Mouse (Mus musculus) T-helper 2 cell (primary cell): ENCODE measurements around the gene Tctex1d4.

Source experiments
- in situ Hi-C: fragments of 300-600 bp; cut with MboI, MseI; formaldehyde crosslinking; loops from one replicate; pipeline ENCODE4 v1.15.1; 2025; ENCODE audit warnings: high pct_unique_total_duplicates

Gene Tctex1d4

DNA sequence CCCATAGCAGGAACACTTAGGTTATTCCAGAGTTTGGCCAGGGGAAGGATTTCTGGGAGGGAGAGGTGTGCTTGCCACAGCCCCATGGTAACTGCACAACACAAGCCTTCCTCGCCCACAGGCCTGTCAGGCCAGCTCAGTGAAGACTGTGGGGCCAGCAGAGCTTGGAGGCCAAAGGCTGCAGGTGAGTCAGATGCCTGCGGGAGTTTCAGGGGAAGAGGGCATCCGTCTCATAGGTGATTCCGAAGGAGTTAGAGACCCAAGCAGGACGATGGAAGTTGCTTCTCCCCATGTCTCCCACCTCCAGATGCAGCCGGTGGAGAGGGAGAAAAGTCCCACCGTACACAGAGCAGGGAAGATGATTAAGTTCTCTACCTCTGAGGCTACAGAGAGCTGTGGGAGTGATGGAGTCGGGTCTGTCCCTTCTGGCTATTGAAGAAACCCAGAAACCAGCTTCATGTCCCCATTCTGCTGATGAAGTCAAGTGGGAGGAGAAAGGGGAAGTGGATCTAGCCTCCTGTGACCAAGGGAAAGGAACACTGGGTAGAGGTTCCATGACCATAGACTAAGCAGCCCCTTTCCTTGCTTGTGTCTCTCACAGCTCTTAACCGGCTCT, at the start of gene Tctex1d4:
Gene Tctex1d4 (plus strand): TSS at position 120 of the 616 bp plus-strand sequence.
- in situ Hi-C loops: no loop called here

- in situ Hi-C loops: loop anchor here (10.0 kb wide), 1 partner anchor 227 kb away; no protein-coding TSS in a partner anchor
Measured at GRCm38 (mm10) chr4:117087948-117088640, 38.5 kb upstream of the Tctex1d4 start.

DNA sequence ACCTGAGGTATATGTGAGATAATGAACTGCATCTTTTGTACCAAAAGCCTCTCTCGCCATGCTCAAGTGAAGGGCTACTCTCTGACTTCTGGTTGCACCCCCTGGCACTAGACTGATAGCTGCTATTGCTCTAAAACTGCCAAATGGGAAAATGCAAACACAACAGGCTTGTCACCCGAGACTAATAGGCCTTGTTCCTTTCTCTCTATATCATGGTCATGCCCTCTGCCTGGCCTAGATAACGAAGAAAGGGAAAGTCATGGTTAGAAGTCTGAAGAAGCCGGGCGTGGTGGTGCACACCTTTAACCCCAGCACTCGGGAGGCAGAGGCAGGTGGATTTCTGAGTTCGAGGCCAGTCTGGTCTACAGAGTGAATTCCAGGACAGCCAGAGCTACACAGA, 36.0 kb upstream of the Tctex1d4 start:
- in situ Hi-C loops: no loop called here

DNA sequence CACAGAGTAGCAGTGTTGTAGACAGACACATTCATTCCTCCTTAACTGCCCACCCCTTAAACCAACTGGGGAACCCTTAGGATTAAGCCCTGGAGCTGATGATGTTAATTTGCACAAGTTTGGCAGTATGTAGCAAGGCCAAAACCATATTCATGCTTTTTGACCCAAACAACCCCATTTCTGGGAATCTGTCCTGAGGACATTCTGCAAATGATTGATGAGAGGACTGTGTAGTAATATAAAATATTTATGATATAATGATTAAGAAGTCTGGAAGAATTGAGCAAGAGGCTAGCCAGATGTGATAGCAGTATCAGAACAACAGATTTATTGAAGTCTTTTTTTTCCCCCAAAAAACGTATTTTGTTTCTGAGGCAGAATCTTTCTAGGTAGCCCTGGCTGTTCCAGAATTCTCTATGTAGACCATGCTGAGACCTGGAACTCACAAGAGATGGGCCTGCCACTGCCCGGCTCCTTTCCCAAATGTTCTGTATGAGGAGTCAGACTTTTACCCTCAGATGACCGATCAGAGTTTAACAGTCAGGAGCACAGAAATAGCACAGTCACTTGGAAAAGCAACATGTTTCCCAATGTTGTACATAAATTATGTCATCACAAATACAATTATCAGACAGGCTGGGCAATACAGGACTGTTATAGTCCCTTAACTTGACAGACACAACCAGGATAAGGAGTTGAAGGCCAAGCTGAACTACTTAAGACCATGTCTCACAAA, 31.8 kb upstream of the Tctex1d4 start:
- in situ Hi-C loops: no loop called here

GRCm38 (mm10) chr4:117095551-117096452, 30.8 kb upstream of the Tctex1d4 start, which contains the start of gene Ptch2:
TSS of gene Ptch2 (plus strand) at chr4:117096075.
- in situ Hi-C loops: no loop called here

GRCm38 (mm10) chr4:117096666-117097065, 29.9 kb upstream of the Tctex1d4 start:
- in situ Hi-C loops: no loop called here

DNA sequence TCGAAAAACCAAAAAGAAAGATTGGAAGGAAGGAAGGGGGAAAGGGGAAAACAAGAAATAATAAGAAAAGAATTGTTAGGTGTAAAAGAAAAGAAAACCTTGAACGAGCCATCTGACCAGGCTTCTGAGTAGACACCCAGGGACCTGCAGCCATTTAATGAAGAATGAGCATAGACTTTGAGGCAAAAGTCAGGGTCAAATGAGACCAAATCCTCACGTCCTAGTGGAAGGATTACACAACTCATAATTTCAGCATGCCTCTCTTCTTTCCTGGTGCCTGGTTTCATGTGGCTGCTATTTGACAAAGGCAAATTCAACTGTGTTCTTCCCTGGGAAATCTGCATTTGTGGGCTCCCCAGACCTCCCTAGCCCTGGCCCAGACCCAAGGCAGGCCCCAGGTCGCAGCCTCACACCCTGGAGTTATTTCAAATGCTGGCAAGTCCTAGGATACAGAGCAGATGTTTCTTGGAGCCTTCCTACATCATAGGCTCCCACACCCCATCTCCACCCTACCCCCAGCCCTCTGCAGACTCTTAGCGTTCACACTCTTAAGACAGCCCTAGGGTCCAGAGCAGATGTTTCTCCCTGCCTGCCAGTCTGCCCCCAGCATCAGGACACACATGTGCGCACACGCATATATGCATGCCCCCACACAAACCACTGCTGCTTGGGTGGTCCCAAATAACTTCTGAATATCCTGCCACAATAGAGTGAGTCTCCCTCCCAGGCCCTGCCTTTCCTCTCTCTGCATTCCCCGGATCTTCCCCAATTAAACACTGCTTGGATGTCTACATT, 28.4 kb upstream of the Tctex1d4 start:
- in situ Hi-C loops: no loop called here

GRCm38 (mm10) chr4:117098764-117099036, 27.9 kb upstream of the Tctex1d4 start:
- in situ Hi-C loops: no loop called here

GRCm38 (mm10) chr4:117100036-117100435, 26.6 kb upstream of the Tctex1d4 start:
- in situ Hi-C loops: no loop called here

DNA sequence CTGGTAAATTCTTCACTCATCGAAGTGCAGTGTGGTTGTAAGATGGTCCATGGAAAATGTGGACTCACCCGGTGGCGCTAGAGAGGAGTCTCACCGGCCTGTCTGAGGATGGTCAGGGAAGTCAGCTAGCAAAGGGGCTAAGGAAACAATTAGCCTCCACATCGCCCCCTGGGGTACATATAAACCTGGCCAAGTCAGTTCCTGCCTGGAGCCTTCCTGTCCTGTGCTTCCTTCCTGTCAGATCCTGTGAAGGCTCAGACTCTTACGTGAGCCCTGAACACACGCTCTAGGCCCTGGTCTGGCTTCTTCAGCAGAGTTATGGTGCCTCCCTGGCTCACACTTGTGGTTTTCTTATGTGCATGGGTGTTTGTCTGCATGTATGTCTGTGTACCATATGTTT, 25.4 kb upstream of the Tctex1d4 start:
- in situ Hi-C loops: no loop called here

DNA sequence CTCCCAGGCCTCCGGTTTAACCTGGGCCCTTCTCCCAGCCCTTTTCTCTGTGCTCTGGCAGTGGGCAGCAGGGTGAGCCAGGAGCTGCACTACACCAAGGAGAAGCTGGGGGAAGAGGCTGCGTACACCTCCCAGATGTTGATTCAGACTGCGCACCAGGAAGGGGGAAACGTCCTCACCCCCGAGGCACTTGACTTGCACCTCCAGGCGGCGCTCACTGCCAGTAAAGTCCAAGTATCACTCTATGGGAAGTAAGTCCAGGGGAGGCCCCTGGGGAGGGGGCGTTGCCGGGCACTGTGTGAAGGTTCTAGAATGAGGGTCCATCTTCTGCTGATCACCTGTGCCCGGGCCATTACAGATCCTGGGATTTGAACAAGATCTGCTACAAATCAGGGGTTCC, 21.9 kb upstream of the Tctex1d4 start:
- in situ Hi-C loops: no loop called here

DNA sequence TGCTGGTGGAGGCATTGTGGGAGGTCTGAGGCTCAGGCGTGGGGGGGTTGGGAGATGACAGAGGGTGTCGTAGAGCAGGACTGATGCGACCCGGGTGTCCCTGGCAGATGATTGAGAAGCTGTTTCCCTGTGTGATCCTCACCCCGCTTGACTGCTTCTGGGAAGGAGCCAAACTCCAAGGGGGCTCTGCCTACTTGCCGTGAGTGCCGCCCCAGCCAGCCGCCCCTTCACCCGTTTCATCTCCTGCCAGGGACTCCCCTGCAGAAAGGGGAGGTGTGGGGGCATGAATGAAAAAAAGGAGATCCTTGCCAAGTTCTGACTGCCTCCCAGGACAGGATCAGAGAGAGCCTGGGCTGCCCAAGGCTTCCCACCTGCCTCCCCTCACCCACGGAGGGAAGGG, 21.5 kb upstream of the Tctex1d4 start:
- in situ Hi-C loops: no loop called here

DNA sequence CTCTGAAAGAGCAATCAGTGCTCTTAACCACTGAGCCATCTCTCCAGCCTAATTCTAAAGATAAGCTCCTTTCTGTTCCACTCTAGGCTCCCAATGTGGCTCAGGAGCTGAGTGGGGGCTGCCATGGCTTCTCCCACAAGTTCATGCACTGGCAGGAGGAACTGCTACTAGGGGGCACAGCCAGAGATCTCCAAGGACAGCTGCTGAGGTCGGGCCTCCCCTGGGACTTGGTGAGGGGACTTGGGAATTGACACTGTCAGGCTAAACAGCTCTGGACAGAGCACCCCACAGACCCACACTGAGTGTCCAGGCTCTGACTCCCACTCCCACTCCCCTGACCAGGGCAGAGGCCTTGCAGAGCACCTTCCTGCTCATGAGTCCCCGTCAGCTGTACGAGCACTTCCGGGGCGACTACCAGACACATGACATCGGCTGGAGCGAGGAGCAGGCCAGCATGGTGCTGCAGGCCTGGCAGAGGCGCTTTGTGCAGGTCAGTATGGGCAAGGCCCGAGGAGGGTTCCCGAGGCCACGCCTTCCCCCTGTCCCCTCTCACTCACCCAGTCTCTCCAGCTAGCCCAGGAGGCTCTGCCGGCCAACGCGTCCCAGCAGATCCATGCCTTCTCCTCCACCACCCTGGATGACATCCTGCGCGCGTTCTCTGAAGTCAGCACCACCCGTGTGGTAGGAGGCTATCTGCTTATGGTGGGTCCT, 18.6 kb upstream of the Tctex1d4 start:
- in situ Hi-C loops: no loop called here

DNA sequence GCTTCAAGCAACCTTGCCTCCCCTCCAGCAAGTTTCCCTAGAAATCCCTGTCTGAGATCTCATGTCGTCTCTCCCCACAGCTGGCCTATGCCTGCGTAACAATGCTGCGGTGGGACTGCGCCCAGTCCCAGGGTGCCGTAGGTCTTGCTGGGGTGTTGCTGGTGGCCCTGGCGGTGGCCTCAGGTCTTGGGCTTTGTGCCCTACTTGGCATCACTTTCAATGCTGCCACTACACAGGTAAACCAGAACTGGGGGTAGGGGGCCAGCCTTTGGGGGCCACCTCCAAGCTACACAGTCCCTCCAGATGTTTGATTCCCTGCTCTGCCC, 18.1 kb upstream of the Tctex1d4 start:
- in situ Hi-C loops: no loop called here

DNA sequence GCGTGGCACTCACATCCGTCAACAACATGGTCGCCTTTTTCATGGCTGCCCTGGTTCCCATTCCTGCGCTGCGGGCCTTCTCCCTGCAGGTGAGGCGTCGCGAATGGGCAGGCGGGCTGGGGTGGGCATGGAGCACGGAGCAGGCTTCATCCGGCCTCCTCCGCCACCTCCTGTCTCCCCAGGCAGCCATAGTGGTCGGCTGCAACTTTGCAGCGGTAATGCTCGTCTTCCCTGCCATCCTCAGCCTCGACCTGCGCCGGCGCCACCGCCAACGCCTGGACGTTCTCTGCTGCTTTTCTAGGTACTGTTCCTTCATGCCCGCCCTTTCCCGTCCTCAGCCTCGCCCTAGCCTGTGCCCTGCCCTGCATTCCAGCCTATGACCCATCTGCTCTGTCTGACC, 17.3 kb upstream of the Tctex1d4 start:
- in situ Hi-C loops: no loop called here

DNA sequence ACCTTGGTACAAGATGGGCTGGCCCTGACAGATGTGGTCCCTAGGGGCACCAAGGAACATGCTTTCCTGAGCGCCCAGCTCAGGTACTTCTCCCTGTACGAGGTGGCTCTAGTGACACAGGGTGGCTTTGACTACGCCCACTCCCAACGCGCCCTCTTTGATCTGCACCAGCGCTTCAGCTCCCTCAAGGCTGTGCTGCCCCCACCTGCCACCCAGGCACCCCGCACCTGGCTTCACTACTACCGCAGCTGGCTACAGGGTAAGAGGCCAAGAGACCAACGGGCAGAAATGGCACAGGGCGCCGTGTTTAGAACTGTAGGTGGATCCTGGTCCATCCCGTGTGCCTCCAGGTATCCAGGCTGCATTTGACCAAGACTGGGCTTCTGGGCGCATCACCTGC, 16.3 kb upstream of the Tctex1d4 start:
- in situ Hi-C loops: no loop called here

DNA sequence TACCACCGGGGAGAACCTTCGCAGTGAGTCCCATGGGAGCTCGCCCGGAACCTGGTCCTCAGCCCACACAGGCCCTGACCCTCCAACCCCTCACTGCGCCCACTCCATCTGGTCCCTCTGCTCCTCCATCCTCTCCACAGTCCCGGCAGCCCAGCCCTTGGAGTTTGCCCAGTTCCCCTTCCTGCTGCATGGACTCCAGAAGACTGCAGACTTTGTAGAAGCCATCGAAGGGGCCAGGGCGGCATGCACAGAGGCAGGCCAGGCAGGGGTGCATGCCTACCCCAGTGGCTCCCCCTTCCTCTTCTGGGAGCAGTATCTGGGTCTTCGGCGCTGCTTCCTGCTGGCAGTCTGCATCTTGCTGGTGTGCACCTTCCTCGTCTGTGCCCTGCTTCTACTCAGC, 15.6 kb upstream of the Tctex1d4 start:
- in situ Hi-C loops: no loop called here

DNA sequence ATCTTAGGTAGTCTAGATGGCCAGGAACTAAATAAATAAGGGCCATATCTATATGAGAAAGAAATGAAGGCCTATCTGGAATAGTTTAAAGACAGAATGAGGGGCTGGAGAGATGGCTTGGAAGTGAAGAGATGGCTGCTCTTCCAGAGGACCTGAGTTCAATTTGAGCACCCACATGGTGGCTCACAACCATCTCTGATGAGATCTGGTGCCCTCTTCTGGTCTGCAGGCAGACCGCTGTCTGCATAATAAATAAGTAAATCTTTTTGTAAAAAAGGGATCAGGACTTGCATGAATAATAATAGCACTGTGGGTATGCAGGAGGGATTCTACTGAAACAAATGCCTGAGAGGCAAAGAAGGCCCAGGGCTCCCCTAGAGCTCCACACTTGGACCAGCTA, 13.4 kb upstream of the Tctex1d4 start:
- in situ Hi-C loops: no loop called here

- in situ Hi-C loops: no loop called here
Measured at GRCm38 (mm10) chr4:117115592-117115991, 11.0 kb upstream of the Tctex1d4 start.

- in situ Hi-C loops: no loop called here
Measured at GRCm38 (mm10) chr4:117117931-117118330, 8.7 kb upstream of the Tctex1d4 start.

DNA sequence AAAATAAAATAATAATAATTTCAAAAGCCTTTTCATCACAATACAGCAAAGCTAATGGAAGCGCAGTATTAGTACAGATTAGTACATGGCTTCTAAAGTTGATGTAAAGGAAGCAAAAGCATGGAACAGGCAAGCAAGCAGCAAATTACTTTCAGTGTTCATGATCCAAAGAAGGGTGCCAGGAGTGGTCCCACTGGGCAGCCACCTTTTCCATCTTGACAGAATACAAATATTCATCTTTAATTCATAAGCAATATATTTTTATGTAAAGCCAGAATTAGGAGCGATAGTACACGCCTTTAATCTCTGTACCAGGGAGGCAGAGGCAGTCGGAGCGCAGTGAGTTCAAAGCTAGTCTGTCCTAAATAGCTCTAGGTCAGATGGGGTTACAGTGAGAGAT, 7.0 kb upstream of the Tctex1d4 start:
- in situ Hi-C loops: no loop called here
